Mouse (Mus musculus): Measurements from ENCODE around the gene Fam167b. TPM values are rescaled to one million over a fixed set of nuclear protein-coding genes. Genes with fewer than 3 reads are reported as not detected.
"Not testable (repeated sequence)": the region's sequence is repeated elsewhere in the genome, so short reads cannot be mapped to it uniquely, and the experiment has no call there.

The Fam167b gene
- polyA plus RNA-seq, 1 experiment from 2014 or later, result 3.6 TPM

DNA sequence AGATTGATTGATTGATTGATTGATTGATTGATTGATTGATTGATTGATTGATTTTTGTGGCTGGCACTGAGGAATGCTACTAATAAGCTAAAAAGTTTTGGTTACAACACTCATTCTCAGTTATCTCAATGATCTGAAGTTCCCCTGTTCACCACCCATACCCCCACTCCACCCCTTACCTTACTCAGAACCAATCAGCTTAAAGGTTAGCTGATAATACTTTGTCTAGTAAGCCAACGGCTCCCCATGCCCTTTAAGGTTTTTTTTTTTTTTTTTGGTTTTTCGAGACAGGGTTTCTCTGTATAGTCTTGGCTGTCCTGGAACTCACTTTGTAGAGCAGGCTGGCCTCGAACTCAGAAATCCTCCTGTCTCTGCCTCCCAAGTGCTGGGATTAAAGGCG lies 30.7 kb downstream of the Fam167b start:
- not testable (repeated sequence) for H3K9ac ChIP-seq (ENCODE audit: low read depth, low read length); H3K4me3 ChIP-seq (ENCODE audit: low read depth, low read length); H3K9me3 ChIP-seq (replicated peaks; ENCODE audit: control insufficient read depth, low read length); H3K4me1 ChIP-seq (ENCODE audit: control insufficient read depth, insufficient read depth, low read length); ATAC-seq (replicated peaks; ENCODE audit: insufficient number of reproducible peaks, low FRiP score, low TSS enrichment); H3K27ac ChIP-seq (ENCODE audit: low read depth, low read length); H3K4me2 ChIP-seq; H3K36me3 ChIP-seq (ENCODE audit: control insufficient read depth, insufficient read depth, low read length); H3K27me3 ChIP-seq (ENCODE audit: control insufficient read depth, insufficient read depth, low read length)
- WGBS (ENCODE audit: insufficient replicate concordance), result 74% methylated on average over 4 of the region's 4 CpGs

DNA sequence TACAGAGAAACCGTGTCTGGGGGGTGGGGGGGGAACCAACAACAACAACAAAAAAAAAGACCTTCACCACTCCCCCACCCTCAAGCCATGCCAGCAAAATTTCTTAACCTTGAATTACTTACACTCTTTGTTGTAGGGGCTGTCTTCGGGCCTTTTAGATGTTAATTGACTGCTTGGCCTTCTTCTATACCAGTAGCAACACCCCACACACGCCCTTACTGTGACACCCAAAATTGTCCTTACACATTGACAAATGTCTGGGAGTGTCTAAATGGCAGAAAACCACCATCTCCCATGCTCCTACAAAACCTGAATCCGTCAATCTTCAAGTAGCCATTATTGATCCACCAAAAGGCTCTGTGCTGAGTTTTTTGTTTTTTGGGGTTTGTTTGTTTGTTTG lies 34.2 kb downstream of the Fam167b start:
- Histone ChIP-seq H3K9ac (ENCODE audit: low read depth, low read length) (no peak overlapping the region), H3K4me3 (ENCODE audit: low read depth, low read length) (no peak overlapping the region), H3K9me3 (replicated peaks; ENCODE audit: control insufficient read depth, low read length) (no peaks in the 10 kb centered on the region), H3K4me1 (ENCODE audit: control insufficient read depth, insufficient read depth, low read length) (peaks cover 13% of the 10 kb centered on the region; the same call in 1 of the 2 replicates), H3K36me3 (ENCODE audit: control insufficient read depth, insufficient read depth, low read length) (no peaks in the 10 kb centered on the region), H3K27ac (ENCODE audit: low read depth, low read length) (no peak overlapping the region), H3K27me3 (ENCODE audit: control insufficient read depth, insufficient read depth, low read length) (no peaks in the 10 kb centered on the region), H3K4me2 (no peak overlapping the region)
- 88% methylated on average over 4 of the region's 4 CpGs for WGBS (ENCODE audit: insufficient replicate concordance)
- ATAC-seq (replicated peaks; ENCODE audit: insufficient number of reproducible peaks, low FRiP score, low TSS enrichment), result no peak

DNA sequence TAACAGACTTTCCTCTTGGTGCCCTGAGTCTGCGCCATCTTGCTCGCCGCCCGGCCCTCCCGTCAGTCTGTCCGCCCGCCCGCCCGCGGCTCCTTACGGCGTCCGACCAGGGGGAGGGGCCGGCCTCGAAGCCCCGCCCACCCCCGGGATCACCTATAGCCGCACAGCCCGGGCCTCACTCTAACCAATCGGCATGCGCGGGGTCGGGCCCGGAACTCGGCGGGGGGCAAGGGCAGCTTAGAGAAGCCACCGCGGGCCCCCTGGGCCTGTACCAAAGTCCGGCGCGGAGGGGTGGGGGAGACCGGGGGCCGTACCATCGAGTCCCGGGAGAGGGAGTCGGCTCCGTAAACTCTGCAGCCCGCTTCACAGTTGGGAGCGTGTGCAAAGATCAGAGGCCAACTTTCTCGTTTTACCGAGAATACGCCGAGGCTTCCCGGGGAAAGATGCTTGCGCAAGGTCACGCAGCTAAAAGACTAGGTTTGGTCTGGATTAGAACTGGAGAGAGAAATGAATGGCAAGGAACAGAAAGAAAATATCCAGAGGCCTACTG lies 35.7 kb downstream of the Fam167b start, which contains the start of gene Hdac1:
Hdac1 (minus strand) TSS at position 122 of the 550 bp plus-strand sequence.
- peak; percentile 100 for ATAC-seq (replicated peaks; ENCODE audit: insufficient number of reproducible peaks, low FRiP score, low TSS enrichment)
- peak within 1 kb of the TSS; percentile 86 for H3K27ac ChIP-seq (ENCODE audit: low read depth, low read length)
- peak within 1 kb of the TSS; percentile 80 for H3K4me2 ChIP-seq
- no peaks in the 10 kb centered on the region for H3K27me3 ChIP-seq (ENCODE audit: control insufficient read depth, insufficient read depth, low read length)
- no peaks in the 10 kb centered on the region for H3K9me3 ChIP-seq (replicated peaks; ENCODE audit: control insufficient read depth, low read length)
- H3K4me1 ChIP-seq (ENCODE audit: control insufficient read depth, insufficient read depth, low read length), result peaks cover 13% of the 10 kb centered on the region; the same call in 1 of the 2 replicates
- H3K4me3 ChIP-seq (ENCODE audit: low read depth, low read length), result peak within 1 kb of the TSS; percentile 90
- H3K9ac ChIP-seq (ENCODE audit: low read depth, low read length), result peak within 1 kb of the TSS; percentile 89
- no peaks in the 10 kb centered on the region; the same call in 1 of the 2 replicates for H3K36me3 ChIP-seq (ENCODE audit: control insufficient read depth, insufficient read depth, low read length)
- 1% methylated on average over 46 of the region's 46 CpGs for WGBS (ENCODE audit: insufficient replicate concordance)

DNA sequence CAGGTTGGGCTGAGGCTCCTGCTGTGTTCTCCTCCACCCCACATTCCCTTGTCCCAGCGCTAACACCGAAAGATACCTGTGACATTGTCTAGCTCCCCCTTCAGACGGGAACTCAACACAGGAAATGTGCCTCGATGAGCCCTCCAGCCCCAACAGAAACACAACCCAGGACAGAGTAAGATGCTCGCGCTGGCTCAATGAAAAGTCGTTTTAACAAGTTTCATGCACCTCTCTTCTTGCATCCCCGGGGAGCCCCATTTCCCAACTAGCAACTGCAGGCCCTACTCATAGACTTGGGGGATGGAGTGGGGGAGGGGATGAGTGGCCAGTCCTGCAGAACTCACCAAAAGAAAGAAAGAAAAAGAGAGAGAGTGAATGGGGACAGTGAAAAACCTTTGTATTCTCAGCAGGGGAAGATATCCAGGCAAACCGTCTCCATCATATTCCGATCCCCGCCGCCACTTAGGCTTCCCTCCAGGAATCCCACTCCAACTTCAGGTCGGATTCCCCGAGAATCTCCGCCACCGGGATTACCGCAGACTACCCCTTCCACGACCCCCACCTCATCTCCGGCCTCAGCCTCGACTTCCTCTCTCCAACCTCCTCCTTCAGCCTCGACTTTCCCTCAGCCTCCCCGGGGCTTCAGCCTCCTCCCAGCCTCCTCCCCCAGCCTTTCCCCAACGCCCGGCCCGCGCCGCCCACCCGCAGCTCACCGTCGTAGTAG lies 36.3 kb downstream of the Fam167b start:
- no peak for ATAC-seq (replicated peaks; ENCODE audit: insufficient number of reproducible peaks, low FRiP score, low TSS enrichment)
- under 1% methylated on average over 30 of the region's 30 CpGs for WGBS (ENCODE audit: insufficient replicate concordance)
- peaks cover 13% of the 10 kb centered on the region; the same call in 1 of the 2 replicates for H3K4me1 ChIP-seq (ENCODE audit: control insufficient read depth, insufficient read depth, low read length)
- H3K4me3 ChIP-seq (ENCODE audit: low read depth, low read length), result peak overlapping the region; percentile 90
- peak overlapping the region; percentile 77; the same call in 1 of the 2 replicates for H3K27ac ChIP-seq (ENCODE audit: low read depth, low read length)
- no peaks in the 10 kb centered on the region for H3K27me3 ChIP-seq (ENCODE audit: control insufficient read depth, insufficient read depth, low read length)
- H3K9ac ChIP-seq (ENCODE audit: low read depth, low read length), result peak overlapping the region; percentile 89
- H3K36me3 ChIP-seq (ENCODE audit: control insufficient read depth, insufficient read depth, low read length), result no peaks in the 10 kb centered on the region; the same call in 1 of the 2 replicates
- no peaks in the 10 kb centered on the region for H3K9me3 ChIP-seq (replicated peaks; ENCODE audit: control insufficient read depth, low read length)
- peak overlapping the region; percentile 80 for H3K4me2 ChIP-seq

DNA sequence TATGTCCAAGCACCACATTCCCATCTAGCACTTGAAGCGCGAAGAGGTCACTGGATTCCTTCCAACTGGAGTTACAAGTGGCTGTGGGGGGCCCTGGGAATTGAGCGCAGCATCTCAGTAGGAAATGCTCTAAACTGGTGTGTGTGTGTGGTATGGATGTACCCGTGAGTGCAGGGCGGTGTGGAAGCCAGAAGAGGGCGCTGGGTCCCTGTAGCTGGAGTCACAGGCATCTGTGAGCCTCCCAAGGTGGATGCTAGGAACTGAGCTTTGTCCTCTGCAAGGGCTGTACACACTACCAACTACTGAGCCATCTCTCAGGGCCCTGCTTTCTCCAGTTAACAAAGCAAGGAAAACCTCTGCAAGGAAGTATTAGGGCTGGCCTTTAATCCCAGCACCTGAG lies 38.3 kb downstream of the Fam167b start:
- Histone ChIP-seq H3K4me1 (ENCODE audit: control insufficient read depth, insufficient read depth, low read length) (peaks cover 13% of the 10 kb centered on the region; the same call in 1 of the 2 replicates), H3K36me3 (ENCODE audit: control insufficient read depth, insufficient read depth, low read length) (no peaks in the 10 kb centered on the region; the same call in 1 of the 2 replicates), H3K9ac (ENCODE audit: low read depth, low read length) (no peak overlapping the region), H3K4me2 (no peak overlapping the region), H3K27me3 (ENCODE audit: control insufficient read depth, insufficient read depth, low read length) (no peaks in the 10 kb centered on the region), H3K4me3 (ENCODE audit: low read depth, low read length) (no peak overlapping the region), H3K9me3 (replicated peaks; ENCODE audit: control insufficient read depth, low read length) (no peaks in the 10 kb centered on the region), H3K27ac (ENCODE audit: low read depth, low read length) (no peak overlapping the region)
- WGBS (ENCODE audit: insufficient replicate concordance), result 87% methylated on average over 6 of the region's 6 CpGs
- ATAC-seq (replicated peaks; ENCODE audit: insufficient number of reproducible peaks, low FRiP score, low TSS enrichment), result no peak

DNA sequence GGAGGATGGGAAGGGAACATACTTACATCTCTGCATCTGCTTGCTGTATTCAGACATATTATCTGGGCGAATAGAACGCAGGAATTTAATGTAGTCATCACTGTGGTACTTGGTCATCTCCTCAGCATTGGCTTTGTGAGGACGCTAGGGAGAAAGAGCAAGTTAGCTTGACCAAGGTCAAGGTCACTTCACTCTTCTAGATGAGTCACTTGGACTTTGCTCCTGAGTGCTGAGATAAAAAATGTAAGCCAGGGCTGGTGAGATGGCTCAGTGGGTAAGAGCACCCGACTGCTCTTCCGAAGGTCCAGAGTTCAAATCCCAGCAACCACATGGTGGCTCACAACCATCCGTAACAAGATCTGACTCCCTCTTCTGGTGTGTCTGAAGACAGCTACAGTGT lies 49.4 kb downstream of the Fam167b start:
- not testable (repeated sequence) for ATAC-seq (replicated peaks; ENCODE audit: insufficient number of reproducible peaks, low FRiP score, low TSS enrichment); H3K4me1 ChIP-seq (ENCODE audit: control insufficient read depth, insufficient read depth, low read length); H3K27me3 ChIP-seq (ENCODE audit: control insufficient read depth, insufficient read depth, low read length); H3K4me3 ChIP-seq (ENCODE audit: low read depth, low read length); H3K27ac ChIP-seq (ENCODE audit: low read depth, low read length); H3K9me3 ChIP-seq (replicated peaks; ENCODE audit: control insufficient read depth, low read length); H3K9ac ChIP-seq (ENCODE audit: low read depth, low read length); H3K4me2 ChIP-seq
- WGBS (ENCODE audit: insufficient replicate concordance), result 87% methylated on average over 5 of the region's 6 CpGs
- H3K36me3 ChIP-seq (ENCODE audit: control insufficient read depth, insufficient read depth, low read length), result peaks cover 29% of the 10 kb centered on the region

Small RNAs within 50 kb of the gene (microRNA-seq; reads per million reads assigned to microRNA genes)
- not detected for gene Mir8119 (ENCODE audit: borderline number of aligned reads)

Other genes starting within 250 kb of the Fam167b start
- 319 and 337 TPM in 2 replicates for gene Rbbp4, start 243.2 kb downstream of the Fam167b start, polyA plus RNA-seq (2014; fragmentation: Nextera tagmentation; extraction: Ambion mirVana)
- 54.4 and 56.5 TPM in 2 replicates for gene Zbtb8os, start 242.9 kb downstream of the Fam167b start, polyA plus RNA-seq (2014; fragmentation: Nextera tagmentation; extraction: Ambion mirVana)
- 7.7 and 7.9 TPM in 2 replicates for gene Zbtb8a, start 200.4 kb downstream of the Fam167b start, polyA plus RNA-seq (2014; fragmentation: Nextera tagmentation; extraction: Ambion mirVana)
- gene Zbtb8b, start 137.7 kb downstream of the Fam167b start, polyA plus RNA-seq (2014; fragmentation: Nextera tagmentation; extraction: Ambion mirVana), result 5.5 and 5.8 TPM in 2 replicates
- gene Bsdc1, start 117.0 kb downstream of the Fam167b start, polyA plus RNA-seq (2014; fragmentation: Nextera tagmentation; extraction: Ambion mirVana), result 24.1 and 24.6 TPM in 2 replicates
- gene Tssk3, start 87.5 kb downstream of the Fam167b start, polyA plus RNA-seq (2014; fragmentation: Nextera tagmentation; extraction: Ambion mirVana), result not detected in 2 replicates
- gene Fam229a, start 87.4 kb downstream of the Fam167b start, polyA plus RNA-seq (2014; fragmentation: Nextera tagmentation; extraction: Ambion mirVana), result not detected in 2 replicates
- 506 and 517 TPM in 2 replicates for gene Marcksl1, start 65.0 kb downstream of the Fam167b start, polyA plus RNA-seq (2014; fragmentation: Nextera tagmentation; extraction: Ambion mirVana)
- 154 and 175 TPM in 2 replicates for gene Hdac1, start 35.8 kb downstream of the Fam167b start, polyA plus RNA-seq (2014; fragmentation: Nextera tagmentation; extraction: Ambion mirVana)
- gene Lck, start 4.9 kb downstream of the Fam167b start, polyA plus RNA-seq (2014; fragmentation: Nextera tagmentation; extraction: Ambion mirVana), result 3.6 and 4.6 TPM in 2 replicates
- 194 and 200 TPM in 2 replicates for gene Eif3i, start 22.1 kb upstream of the Fam167b start, polyA plus RNA-seq (2014; fragmentation: Nextera tagmentation; extraction: Ambion mirVana)
- 170 and 177 TPM in 2 replicates for gene Tmem234, start 22.1 kb upstream of the Fam167b start, polyA plus RNA-seq (2014; fragmentation: Nextera tagmentation; extraction: Ambion mirVana)
- gene Dcdc2b, start 35.7 kb upstream of the Fam167b start, polyA plus RNA-seq (2014; fragmentation: Nextera tagmentation; extraction: Ambion mirVana), result 1.1 and 2.7 TPM in 2 replicates
- gene Iqcc, start 40.5 kb upstream of the Fam167b start, polyA plus RNA-seq (2014; fragmentation: Nextera tagmentation; extraction: Ambion mirVana), result 23.3 and 24.5 TPM in 2 replicates
- 41.4 and 46.5 TPM in 2 replicates for gene Ccdc28b, start 45.4 kb upstream of the Fam167b start, polyA plus RNA-seq (2014; fragmentation: Nextera tagmentation; extraction: Ambion mirVana)
- gene Txlna, start 62.5 kb upstream of the Fam167b start, polyA plus RNA-seq (2014; fragmentation: Nextera tagmentation; extraction: Ambion mirVana), result 58.3 and 60.2 TPM in 2 replicates
- gene Kpna6, start 94.2 kb upstream of the Fam167b start, polyA plus RNA-seq (2014; fragmentation: Nextera tagmentation; extraction: Ambion mirVana), result 13.3 and 14.6 TPM in 2 replicates
- gene Tmem39b, start 118.3 kb upstream of the Fam167b start, polyA plus RNA-seq (2014; fragmentation: Nextera tagmentation; extraction: Ambion mirVana), result 12.3 and 16.1 TPM in 2 replicates
- 73.0 and 83.1 TPM in 2 replicates for gene Khdrbs1, start 163.8 kb upstream of the Fam167b start, polyA plus RNA-seq (2014; fragmentation: Nextera tagmentation; extraction: Ambion mirVana)
- gene Ptp4a2, start 232.7 kb upstream of the Fam167b start, polyA plus RNA-seq (2014; fragmentation: Nextera tagmentation; extraction: Ambion mirVana), result 329 and 345 TPM in 2 replicates

Data from heart, embryonic 11.5 days (tissue).